Mouse (Mus musculus) left cerebral cortex, adult 9 months (tissue): ENCODE results near the gene Morn2.

Source experiments
- DNase-seq, 2 experiments: peaks; one replicate each; pipeline ENCODE4 v3.0.0; 2022; ENCODE audit warnings: low spot score in 2 of 2

Morn2 gene

DNA sequence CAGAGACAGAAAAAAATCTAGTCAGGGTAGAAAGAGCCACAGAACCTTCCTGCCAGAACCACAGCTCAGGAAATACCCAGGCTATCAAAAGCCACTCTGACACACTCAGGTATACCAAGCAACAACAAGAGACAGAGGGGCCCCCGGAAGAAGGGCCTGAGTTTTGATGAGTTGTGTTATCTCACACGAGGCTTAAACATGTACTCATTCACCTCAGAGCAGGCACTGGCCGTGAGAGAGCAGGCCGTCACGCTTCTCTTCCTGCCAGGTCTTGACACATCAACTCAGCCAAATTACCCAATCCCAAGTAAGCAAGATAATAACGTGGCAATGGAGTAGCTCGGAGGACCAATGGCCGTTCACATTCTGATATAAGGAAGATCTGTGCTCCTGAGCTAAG is 33.7 kb downstream of the Morn2 start:
- no peak for DNase-seq

DNA sequence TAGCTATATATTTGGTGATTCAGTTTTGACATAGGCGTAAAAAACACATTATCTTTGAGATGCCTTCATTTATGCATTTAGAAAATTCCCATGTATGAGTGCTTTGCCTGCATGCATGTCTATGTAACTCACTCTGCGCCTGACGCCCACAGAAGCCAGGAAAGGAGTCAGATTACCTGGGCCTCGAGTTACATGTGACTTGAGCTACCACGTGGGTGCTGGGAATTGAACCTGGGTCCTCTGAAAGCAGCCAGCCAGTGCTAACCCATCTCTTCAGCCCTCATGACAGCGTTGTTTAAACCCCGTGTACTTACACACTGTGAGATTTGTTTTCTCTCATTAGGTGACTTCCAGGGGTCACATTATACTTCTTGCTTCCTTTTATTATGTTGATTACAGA is 34.5 kb downstream of the Morn2 start:
- DNase-seq, result no peak

DNA sequence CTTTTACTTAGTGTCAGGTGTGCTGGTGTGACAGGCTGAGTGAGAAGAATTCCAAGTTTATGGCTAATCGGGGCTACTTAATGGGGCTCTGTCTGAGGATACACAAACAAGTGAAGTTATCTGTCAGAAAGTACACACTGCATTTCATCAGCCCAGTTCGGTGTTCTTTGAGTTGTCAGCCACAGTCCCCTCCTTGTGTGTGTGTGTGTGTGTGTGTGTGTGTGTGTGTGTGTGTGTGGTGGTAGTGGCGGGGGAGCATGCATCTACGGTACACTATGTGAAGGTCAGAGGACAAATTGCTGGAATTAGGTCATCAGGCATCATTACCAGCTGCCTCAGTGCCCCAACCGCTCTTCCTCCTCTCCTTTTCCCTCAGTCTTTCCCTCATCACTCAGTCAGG is 35.5 kb downstream of the Morn2 start:
- DNase-seq, result no peak

DNA sequence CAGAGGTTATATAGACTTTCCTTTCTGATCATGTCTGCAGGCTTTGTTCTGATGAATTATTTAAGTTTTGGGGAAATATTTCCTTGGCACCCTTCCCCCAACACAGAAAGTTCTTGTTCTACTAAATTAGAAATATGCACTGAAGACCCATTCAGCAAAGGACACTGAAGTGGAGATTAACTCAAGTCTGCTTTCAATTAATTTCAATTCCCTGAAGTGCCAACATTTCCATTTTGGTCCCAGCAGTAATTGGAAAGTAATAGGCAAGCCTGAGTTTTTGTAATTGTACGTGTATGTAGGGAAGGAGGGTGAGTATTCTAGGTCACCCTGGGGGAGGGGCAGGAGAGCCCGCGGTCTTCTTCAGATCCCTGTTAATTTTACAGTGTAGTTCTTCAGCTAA is 36.4 kb downstream of the Morn2 start:
- DNase-seq, result no peak

DNA sequence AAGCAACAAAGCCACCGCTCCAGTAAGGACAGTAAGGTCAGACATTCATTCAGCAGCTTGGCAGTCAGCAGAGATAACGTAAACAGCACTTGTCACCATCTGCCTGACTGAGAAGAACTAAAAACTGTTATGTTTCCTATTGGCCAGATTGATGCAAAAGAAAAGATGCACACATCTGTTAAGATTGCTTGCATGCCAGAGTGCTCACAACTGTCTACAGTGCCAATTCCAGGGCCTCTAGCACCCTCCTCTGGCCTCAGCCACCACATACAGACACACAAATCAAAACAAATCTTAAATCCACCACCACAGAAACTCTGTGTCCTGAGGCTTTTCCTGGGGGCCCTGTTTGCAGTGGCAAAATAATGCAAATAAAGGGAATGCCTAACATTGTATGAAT is 42.4 kb downstream of the Morn2 start:
- DNase-seq, result no peak

DNA sequence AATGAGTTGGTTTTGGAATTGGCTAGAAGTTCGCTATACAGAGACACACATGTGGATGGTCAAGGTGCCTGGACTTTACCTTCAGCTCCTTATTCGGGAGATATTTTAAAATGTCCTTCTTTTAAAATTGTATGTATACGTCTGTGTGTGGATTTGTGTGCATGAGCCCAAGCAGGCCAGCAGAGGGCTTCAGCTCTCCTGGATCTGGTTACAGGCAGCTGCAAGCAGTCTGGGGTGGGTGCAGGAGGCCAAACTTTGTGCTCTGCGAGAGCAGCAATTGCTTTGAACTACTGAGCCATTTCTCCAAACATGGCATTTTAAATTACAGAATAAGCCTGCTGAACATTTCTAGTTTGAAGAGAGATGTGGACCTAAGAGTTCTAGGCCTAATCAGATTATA is 55.3 kb downstream of the Morn2 start:
- DNase-seq, result no peak

DNA sequence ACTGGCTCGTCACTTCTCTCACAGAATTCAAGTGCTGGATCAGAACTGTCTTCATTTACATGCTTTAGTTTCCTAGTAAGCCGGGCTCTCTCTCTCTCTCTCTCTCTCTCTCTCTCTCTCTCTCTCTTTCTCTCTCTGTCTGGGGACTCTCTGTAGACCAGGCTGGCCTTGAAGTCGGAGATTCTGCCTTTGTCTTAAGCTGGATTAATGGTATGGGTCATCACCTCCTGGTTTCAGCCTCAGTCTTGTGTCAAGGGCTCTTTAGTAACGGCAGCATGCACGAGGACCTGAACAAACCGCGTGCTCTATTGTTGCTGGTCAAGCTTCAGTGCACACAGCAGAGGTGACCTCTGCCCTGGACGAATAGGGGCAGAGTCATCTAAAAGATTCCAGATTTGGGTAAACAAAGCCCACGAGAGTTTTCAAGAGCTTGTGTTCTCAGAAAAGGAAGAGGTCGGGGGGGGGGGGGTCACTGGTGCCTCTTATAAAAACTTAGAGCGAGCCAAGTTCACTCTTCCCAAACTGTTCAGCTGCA is 56.7 kb downstream of the Morn2 start:
- no peak for DNase-seq
